Mouse (Mus musculus): ENCODE data around the gene Ikzf1. TPM values are rescaled to one million over a fixed set of nuclear protein-coding genes. Genes with fewer than 3 reads are reported as not detected.

Ikzf1 gene
- total and polyA plus RNA-seq, 3 experiments: 1.8 to 3.7 (median 2.0) TPM

- WGBS: 59% methylated on average over 4 of the region's 4 CpGs
- no peak for DNase-seq
- H3K4me3 ChIP-seq: no peak overlapping the region
- H3K79me2 ChIP-seq (replicated peaks; ENCODE audit: control insufficient read depth, insufficient read depth, low read length): no peaks in the 10 kb centered on the region
- H3K9ac ChIP-seq (ENCODE audit: low read depth, low read length): no peak overlapping the region
- no peaks in the 10 kb centered on the region for H3K36me3 ChIP-seq (ENCODE audit: control insufficient read depth, insufficient read depth, low read length)
- no peak for TF ChIP-seq EP300 (IDR thresholded peaks at IDR 0.05; ENCODE audit: insufficient read depth, low read depth, low read length)
- TF ChIP-seq CTCF (IDR thresholded peaks at IDR 0.05): no peak
- TF ChIP-seq POLR2A (IDR thresholded peaks at IDR 0.05; ENCODE audit: insufficient read depth, low read depth, low read length): no peak
- H3K4me1 ChIP-seq (ENCODE audit: control insufficient read depth, insufficient read depth, low read length): no peaks in the 10 kb centered on the region
- no peak overlapping the region for H3K27ac ChIP-seq
- H3K27me3 ChIP-seq (ENCODE audit: control insufficient read depth, insufficient read depth, low read length): no peaks in the 10 kb centered on the region
- intact Hi-C loops (cut with DNase I): no loop called here
Observed at GRCm38 (mm10) chr11:11717606-11718167, 32.9 kb downstream of the Ikzf1 start.

DNA sequence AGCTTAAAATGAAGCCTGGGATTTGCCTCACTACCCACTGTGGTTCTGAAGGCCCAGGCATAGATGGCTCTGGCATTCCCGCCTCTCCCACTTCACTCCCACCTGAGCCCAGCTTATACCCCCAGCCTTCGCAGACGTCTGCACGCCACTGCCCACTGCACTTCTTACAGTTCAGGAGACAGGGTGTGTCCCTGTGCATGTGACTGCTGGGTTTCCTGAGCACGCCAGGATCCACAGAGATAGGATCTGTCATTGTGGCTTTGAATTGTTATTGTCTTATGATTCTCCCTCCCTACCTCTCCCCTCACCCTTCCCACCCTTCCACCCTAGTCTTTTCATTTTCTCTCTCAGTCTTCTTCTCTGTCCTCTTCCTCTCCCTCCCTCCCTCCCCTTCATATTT, 34.9 kb downstream of the Ikzf1 start:
- H3K4me3 ChIP-seq: no peak overlapping the region
- no peak for TF ChIP-seq CTCF (IDR thresholded peaks at IDR 0.05)
- TF ChIP-seq POLR2A (IDR thresholded peaks at IDR 0.05; ENCODE audit: insufficient read depth, low read depth, low read length): no peak
- TF ChIP-seq EP300 (IDR thresholded peaks at IDR 0.05; ENCODE audit: insufficient read depth, low read depth, low read length): no peak
- intact Hi-C loops (cut with DNase I): no loop called here
- no peak overlapping the region for H3K9ac ChIP-seq (ENCODE audit: low read depth, low read length)
- DNase-seq: no peak
- WGBS: 64% methylated on average over 5 of the region's 5 CpGs
- no peak overlapping the region for H3K27ac ChIP-seq
- H3K36me3 ChIP-seq (ENCODE audit: control insufficient read depth, insufficient read depth, low read length): no peaks in the 10 kb centered on the region
- H3K4me1 ChIP-seq (ENCODE audit: control insufficient read depth, insufficient read depth, low read length): no peaks in the 10 kb centered on the region
- H3K27me3 ChIP-seq (ENCODE audit: control insufficient read depth, insufficient read depth, low read length): no peaks in the 10 kb centered on the region
- no peaks in the 10 kb centered on the region for H3K79me2 ChIP-seq (replicated peaks; ENCODE audit: control insufficient read depth, insufficient read depth, low read length)

DNA sequence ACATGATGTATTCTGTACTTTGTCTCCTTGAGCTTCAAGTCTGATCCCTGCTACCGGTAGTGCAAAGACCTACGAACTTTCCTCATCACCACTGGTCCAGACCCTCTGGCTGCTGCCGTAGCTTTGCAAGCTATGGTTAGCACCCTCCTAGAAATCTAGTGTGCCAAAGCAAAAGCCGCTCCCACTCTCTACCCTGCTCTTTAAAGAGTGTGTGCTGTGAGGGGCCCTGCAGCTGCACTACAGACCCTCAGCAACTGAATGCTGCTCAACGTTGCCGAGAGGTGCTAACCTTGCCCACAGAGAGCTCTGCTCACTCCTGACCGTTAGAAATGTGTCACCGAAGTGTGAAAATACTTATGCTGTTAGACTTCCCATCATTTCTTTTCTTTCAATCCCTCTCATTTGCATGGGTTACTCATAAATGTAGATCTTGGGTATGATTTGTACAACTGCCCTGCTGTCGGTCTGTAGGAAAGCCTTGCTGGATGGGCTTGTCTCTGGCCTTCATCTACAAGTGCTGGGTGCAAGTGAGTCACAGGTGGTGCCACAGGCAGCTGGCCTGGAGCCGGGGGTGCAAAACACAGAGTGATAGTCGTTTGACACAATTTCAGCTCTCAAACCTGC, 40.6 kb downstream of the Ikzf1 start:
- Histone ChIP-seq H3K9ac (ENCODE audit: low read depth, low read length) (no peak overlapping the region), H3K36me3 (ENCODE audit: control insufficient read depth, insufficient read depth, low read length) (no peaks in the 10 kb centered on the region), H3K27ac (no peak overlapping the region), H3K4me3 (no peak overlapping the region), H3K79me2 (replicated peaks; ENCODE audit: control insufficient read depth, insufficient read depth, low read length) (no peaks in the 10 kb centered on the region), H3K27me3 (ENCODE audit: control insufficient read depth, insufficient read depth, low read length) (no peaks in the 10 kb centered on the region), H3K4me1 (ENCODE audit: control insufficient read depth, insufficient read depth, low read length) (no peaks in the 10 kb centered on the region)
- no peak for TF ChIP-seq POLR2A (IDR thresholded peaks at IDR 0.05; ENCODE audit: insufficient read depth, low read depth, low read length)
- no peak for TF ChIP-seq EP300 (IDR thresholded peaks at IDR 0.05; ENCODE audit: insufficient read depth, low read depth, low read length)
- TF ChIP-seq CTCF (IDR thresholded peaks at IDR 0.05): no peak
- 81% methylated on average over 11 of the region's 11 CpGs for WGBS
- DNase-seq: no peak
- intact Hi-C loops (cut with DNase I): no loop called here

GRCm38 (mm10) chr11:11725876-11726525, 41.2 kb downstream of the Ikzf1 start:
- H3K4me1 ChIP-seq (ENCODE audit: control insufficient read depth, insufficient read depth, low read length): no peaks in the 10 kb centered on the region
- H3K9ac ChIP-seq (ENCODE audit: low read depth, low read length): no peak overlapping the region
- H3K79me2 ChIP-seq (replicated peaks; ENCODE audit: control insufficient read depth, insufficient read depth, low read length): no peaks in the 10 kb centered on the region
- no peak overlapping the region for H3K27ac ChIP-seq
- H3K36me3 ChIP-seq (ENCODE audit: control insufficient read depth, insufficient read depth, low read length): no peaks in the 10 kb centered on the region
- no peaks in the 10 kb centered on the region for H3K27me3 ChIP-seq (ENCODE audit: control insufficient read depth, insufficient read depth, low read length)
- 79% methylated on average over 5 of the region's 5 CpGs for WGBS
- no peak overlapping the region for H3K4me3 ChIP-seq
- intact Hi-C loops (cut with DNase I): no loop called here
- TF ChIP-seq CTCF (IDR thresholded peaks at IDR 0.05) (no peak), POLR2A (IDR thresholded peaks at IDR 0.05; ENCODE audit: insufficient read depth, low read depth, low read length) (no peak), EP300 (IDR thresholded peaks at IDR 0.05; ENCODE audit: insufficient read depth, low read depth, low read length) (no peak)
- no peak for DNase-seq

GRCm38 (mm10) chr11:11726807-11727276, 42.0 kb downstream of the Ikzf1 start:
- no peaks in the 10 kb centered on the region for H3K4me1 ChIP-seq (ENCODE audit: control insufficient read depth, insufficient read depth, low read length)
- H3K4me3 ChIP-seq: no peak overlapping the region
- no peak for DNase-seq
- H3K36me3 ChIP-seq (ENCODE audit: control insufficient read depth, insufficient read depth, low read length): no peaks in the 10 kb centered on the region
- no peak for TF ChIP-seq CTCF (IDR thresholded peaks at IDR 0.05)
- TF ChIP-seq POLR2A (IDR thresholded peaks at IDR 0.05; ENCODE audit: insufficient read depth, low read depth, low read length): no peak
- no peak overlapping the region for H3K9ac ChIP-seq (ENCODE audit: low read depth, low read length)
- H3K79me2 ChIP-seq (replicated peaks; ENCODE audit: control insufficient read depth, insufficient read depth, low read length): no peaks in the 10 kb centered on the region
- intact Hi-C loops (cut with DNase I): no loop called here
- no peaks in the 10 kb centered on the region for H3K27me3 ChIP-seq (ENCODE audit: control insufficient read depth, insufficient read depth, low read length)
- no peak overlapping the region for H3K27ac ChIP-seq
- WGBS: 46% methylated on average over 4 of the region's 4 CpGs

DNA sequence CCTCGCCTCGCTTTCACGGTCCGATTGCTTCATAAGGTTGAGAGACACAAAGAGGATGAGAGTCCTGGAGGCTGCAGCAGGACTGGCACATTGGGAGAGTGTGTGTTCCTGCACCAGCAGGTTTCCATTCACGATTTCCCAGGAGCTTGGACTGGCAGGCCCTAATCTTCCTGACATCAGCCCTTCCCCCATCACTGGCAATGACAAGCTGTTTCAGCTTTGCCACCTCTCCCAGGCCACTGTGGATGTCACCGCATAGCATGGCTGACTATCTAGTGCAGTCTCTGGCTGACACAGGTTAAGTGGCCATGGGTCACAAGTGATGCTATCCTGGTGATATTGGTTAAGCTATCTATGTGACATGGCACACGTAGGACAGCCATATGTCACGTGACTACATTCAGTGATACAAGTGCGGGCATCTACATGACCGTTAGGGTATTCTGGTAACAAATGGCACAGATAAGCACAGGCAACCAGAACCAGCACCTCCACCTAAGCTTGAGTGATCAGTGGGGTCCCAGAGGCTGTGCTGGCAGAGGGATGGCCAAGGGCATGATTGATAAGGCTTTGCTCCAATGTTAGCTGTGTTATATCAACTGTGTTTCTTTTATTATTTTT, 43.2 kb downstream of the Ikzf1 start:
- Histone ChIP-seq H3K9ac (ENCODE audit: low read depth, low read length) (no peak overlapping the region), H3K36me3 (ENCODE audit: control insufficient read depth, insufficient read depth, low read length) (no peaks in the 10 kb centered on the region), H3K4me3 (no peak overlapping the region), H3K4me1 (ENCODE audit: control insufficient read depth, insufficient read depth, low read length) (no peaks in the 10 kb centered on the region), H3K27ac (no peak overlapping the region), H3K27me3 (ENCODE audit: control insufficient read depth, insufficient read depth, low read length) (no peaks in the 10 kb centered on the region), H3K79me2 (replicated peaks; ENCODE audit: control insufficient read depth, insufficient read depth, low read length) (no peaks in the 10 kb centered on the region)
- no peak for DNase-seq
- TF ChIP-seq EP300 (IDR thresholded peaks at IDR 0.05; ENCODE audit: insufficient read depth, low read depth, low read length) (no peak), POLR2A (IDR thresholded peaks at IDR 0.05; ENCODE audit: insufficient read depth, low read depth, low read length) (no peak), CTCF (IDR thresholded peaks at IDR 0.05) (no peak)
- intact Hi-C loops (cut with DNase I): no loop called here
- WGBS: 82% methylated on average over 10 of the region's 10 CpGs
